Mouse (Mus musculus) heart, postnatal 0 days (tissue): ENCODE results near the gene Zfp575.

ENCODE experiments used
- CTCF ChIP-seq: IDR thresholded peaks from 2 replicates; pipeline ENCODE4 v1.5.1; 2016; ENCODE audit warnings: antibody characterized with exemption, control low read depth, low read depth
- EP300 ChIP-seq: IDR thresholded peaks from 2 replicates; pipeline ENCODE4 v1.6.1; 2016; ENCODE audit warnings: antibody characterized with exemption, low read depth

GRCm38 (mm10) chr7:24539686-24540085 lies 47.8 kb downstream of the Zfp575 start:
- no peak for TF ChIP-seq CTCF
- no peak for TF ChIP-seq EP300
